Mouse (Mus musculus) kidney, postnatal 36 days (tissue): ENCODE measurements at regions not wholly inside any gene's neighbourhood (a gene's known extent, or its start where the extent isn't known, plus 50 kb on each side); places are given as distances from the start of the nearest gene placed in this dataset.
A peak's percentile ranks its signal among the peaks of the same experiment; 100 is the strongest.
"Not testable (repeated sequence)": the region's sequence is repeated elsewhere in the genome, so short reads cannot be mapped to it uniquely, and the experiment has no call there.

Experiments
- DNase-seq, 2 experiments: peaks; one replicate each; pipeline ENCODE4 v3.0.0; 2021 to 2022; ENCODE audit warnings: mixed read lengths in 2 of 2

- not testable (repeated sequence) for DNase-seq
These were observed 124.6 kb upstream of the Mrpl21 start for GRCm38 (mm10) chr19:3158149-3158548.

GRCm38 (mm10) chr19:3159346-3159745, 123.4 kb upstream of the Mrpl21 start:
- no peak for DNase-seq

DNA sequence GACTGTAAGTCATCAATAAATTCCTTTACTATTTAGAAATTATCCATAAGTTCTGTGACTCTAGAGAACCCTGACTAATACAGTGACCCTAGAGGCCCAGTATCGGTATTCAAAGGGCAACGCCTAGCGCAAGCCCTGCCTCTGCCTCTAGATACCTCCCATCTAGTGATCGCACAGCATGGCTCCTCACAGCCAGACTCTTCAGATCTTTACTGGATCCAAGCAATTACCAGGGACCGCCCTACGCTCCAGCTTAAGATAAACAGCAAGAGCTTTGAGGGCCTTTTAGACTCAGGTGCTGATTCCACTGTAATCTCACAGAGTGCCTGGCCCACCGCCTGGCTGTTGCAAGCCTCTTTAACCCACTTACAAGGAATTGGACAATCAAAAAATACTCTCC, 115.0 kb upstream of the Mrpl21 start:
- DNase-seq = no peak

- no peak for DNase-seq
These were observed 100.1 kb upstream of the Mrpl21 start for GRCm38 (mm10) chr19:3182625-3183024.

- no peak for DNase-seq
These were observed 90.1 kb upstream of the Mrpl21 start for GRCm38 (mm10) chr19:3192644-3193043.

GRCm38 (mm10) chr19:3204504-3204903, 78.2 kb upstream of the Mrpl21 start:
- peak in 1 of 2 experiments; percentile 60 for DNase-seq

GRCm38 (mm10) chr19:3205406-3205805, 77.3 kb upstream of the Mrpl21 start:
- DNase-seq = not testable (repeated sequence)

DNA sequence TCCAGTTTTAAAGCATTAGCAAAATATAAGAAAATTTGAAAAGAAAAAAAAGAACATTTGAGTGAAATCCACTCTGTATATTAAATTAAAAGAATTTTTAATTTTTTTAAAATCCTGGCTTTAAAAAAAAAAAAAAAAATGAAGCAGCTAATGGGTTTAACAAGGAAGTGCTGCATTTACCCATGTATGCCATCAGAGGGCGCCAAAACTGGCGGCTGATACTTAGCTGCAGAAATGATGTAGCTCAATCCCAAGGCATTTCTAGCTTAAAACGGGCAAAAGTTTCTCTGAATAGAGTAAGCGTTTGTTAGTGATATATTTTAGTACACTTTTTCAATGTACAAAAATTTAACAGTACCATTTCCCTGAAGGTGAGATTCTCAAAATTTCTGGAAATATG, 74.4 kb upstream of the Mrpl21 start:
- DNase-seq = peak; percentile 20 to 58
